Mouse (Mus musculus) erythroblast, embryonic 14.5 days (primary cell): ENCODE measurements around the gene Sh3rf3.

Experiments
- GATA1 ChIP-seq: IDR thresholded peaks from 2 replicates; pipeline ENCODE4 v1.6.1; 2012; ENCODE audit warnings: low read length, inconsistent platforms, mixed read lengths
- TAL1 ChIP-seq: IDR thresholded peaks from 3 replicates; pipeline ENCODE4 v1.6.1; 2012; ENCODE audit warnings: low read length, inconsistent platforms, mixed read lengths

- TF ChIP-seq TAL1 (no peak), GATA1 (no peak)
These were observed 237.3 kb downstream of the Sh3rf3 start for GRCm38 (mm10) chr10:59050434-59050833.
